Mouse (Mus musculus) intestine, postnatal 0 days (tissue): ENCODE measurements around the gene Susd2. TPM values are rescaled to one million over a fixed set of nuclear protein-coding genes. Genes with fewer than 3 reads are reported as not detected.
A peak's percentile ranks its signal among the peaks of the same experiment; 100 is the strongest.

Experiments
- ATAC-seq: fragments of 200-750 bp; cut with Nextera tagmentation; 2 replicates; pipeline ENCODE4 v1.8.0; 2017; ENCODE audit warnings: mild to moderate bottlenecking, moderate TSS enrichment, moderate library complexity
- H3K27ac ChIP-seq: fragments of 300-500 bp; sonication (generic); 2 replicates; pipeline ENCODE4 v1.5.1; 2014; ENCODE audit warnings: mild to moderate bottlenecking, low read depth, low read length, moderate library complexity
- H3K27me3 ChIP-seq: fragments of 300-500 bp; sonication (generic); replicated peaks from 2 replicates; pipeline ENCODE4 v1.6.1; 2014; ENCODE audit warnings: low read length, mixed read lengths; ENCODE audit not compliant: control insufficient read depth, insufficient read depth
- H3K36me3 ChIP-seq: fragments of 300-500 bp; sonication (generic); 2 replicates; pipeline ENCODE4 v1.6.1; 2014; ENCODE audit warnings: mild to moderate bottlenecking, moderate library complexity; ENCODE audit not compliant: control insufficient read depth, insufficient read depth
- H3K4me1 ChIP-seq: fragments of 300-500 bp; sonication (generic); replicated peaks from 2 replicates; pipeline ENCODE4 v1.6.1; 2014; ENCODE audit warnings: antibody characterized with exemption, low read length, mixed read lengths; ENCODE audit not compliant: control insufficient read depth, insufficient read depth
- H3K4me2 ChIP-seq: fragments of 300-500 bp; sonication (generic); replicated peaks from 2 replicates; pipeline ENCODE4 v1.6.1; 2014; ENCODE audit warnings: low read depth, mild to moderate bottlenecking, moderate library complexity
- H3K4me3 ChIP-seq: fragments of 300-500 bp; sonication (generic); 2 replicates; pipeline ENCODE4 v1.5.1; 2014; ENCODE audit warnings: low read depth, low read length
- H3K9ac ChIP-seq: fragments of 300-500 bp; sonication (generic); 2 replicates; pipeline ENCODE4 v1.6.1; 2014; ENCODE audit warnings: mild to moderate bottlenecking, low read depth, low read length
- H3K9me3 ChIP-seq: fragments of 300-500 bp; sonication (generic); 2 replicates; pipeline ENCODE4 v1.6.1; 2016; ENCODE audit warnings: mixed run types; ENCODE audit not compliant: control insufficient read depth
- CTCF ChIP-seq: sonication (generic); IDR thresholded peaks from 2 replicates; pipeline ENCODE4 v1.5.1; 2016; ENCODE audit warnings: low read depth, mild to moderate bottlenecking, control low read depth, antibody characterized with exemption, moderate library complexity
- WGBS: fragments of 180-500 bp; shearing (Covaris S2); extraction: QIAGEN DNeasy Blood & Tissue Kit; methylation state at CpG from one replicate; pipeline ENCODE4 v1.1.7; 2014; 5-methylcytosine and 5-hydroxymethylcytosine counted together
- polyA plus RNA-seq: library from polyadenylated mRNA; unstranded; fragments of >200 nt; fragmentation: Nextera tagmentation; extraction: Ambion mirVana; gene quantifications from 2 replicates; pipeline ENCODE4 v1.2.1, GENCODE M21; 2015

Gene Susd2
- polyA plus RNA-seq, 1 experiment from 2014 or later, result 37.2 TPM

- Histone ChIP-seq H3K9ac (no peak overlapping the region), H3K4me3 (peak overlapping the region; percentile 9; the same call in 1 of the 2 replicates), H3K4me2 (0 out of 2 replicates have a peak overlapping the region, but pooled peaks have one; percentile 40), H3K9me3 (no peaks in the 10 kb centered on the region), H3K27ac (no peak overlapping the region), H3K36me3 (peaks cover 12% of the 10 kb centered on the region; the same call in 1 of the 2 replicates), H3K4me1 (no peaks in the 10 kb centered on the region), H3K27me3 (no peaks in the 10 kb centered on the region)
- no peak for TF ChIP-seq CTCF
- ATAC-seq, result no peak
- 79% methylated on average over 2 of the region's 2 CpGs for WGBS
Measured at GRCm38 (mm10) chr10:75642891-75643290, 917 bp downstream of the Susd2 start.

- H3K27me3 ChIP-seq, result no peaks in the 10 kb centered on the region
- H3K27ac ChIP-seq, result no peak overlapping the region
- no peak overlapping the region for H3K9ac ChIP-seq
- TF ChIP-seq CTCF, result no peak
- H3K4me1 ChIP-seq, result no peaks in the 10 kb centered on the region
- no peak for ATAC-seq
- no peaks in the 10 kb centered on the region for H3K9me3 ChIP-seq
- 80% methylated on average over 9 of the region's 9 CpGs for WGBS
- H3K4me3 ChIP-seq, result no peak overlapping the region
- 0 out of 2 replicates have a peak overlapping the region, but pooled peaks have one; percentile 40 for H3K4me2 ChIP-seq
- H3K36me3 ChIP-seq, result peaks cover 10% of the 10 kb centered on the region; the same call in 1 of the 2 replicates
Measured at GRCm38 (mm10) chr10:75642436-75642835, 1.4 kb downstream of the Susd2 start.

- Histone ChIP-seq H3K4me3 (no peak overlapping the region), H3K9ac (no peak overlapping the region), H3K9me3 (no peaks in the 10 kb centered on the region), H3K27ac (no peak overlapping the region), H3K27me3 (no peaks in the 10 kb centered on the region), H3K4me2 (no peak overlapping the region), H3K36me3 (peaks cover 10% of the 10 kb centered on the region; the same call in 1 of the 2 replicates), H3K4me1 (no peaks in the 10 kb centered on the region)
- TF ChIP-seq CTCF, result no peak
- no peak for ATAC-seq
- WGBS, result 77% methylated on average over 7 of the region's 7 CpGs
Measured at GRCm38 (mm10) chr10:75641721-75642222, 2.0 kb downstream of the Susd2 start.

- H3K36me3 ChIP-seq, result no peaks in the 10 kb centered on the region; the same call in 1 of the 2 replicates
- no peaks in the 10 kb centered on the region for H3K4me1 ChIP-seq
- no peak for TF ChIP-seq CTCF
- H3K27me3 ChIP-seq, result no peaks in the 10 kb centered on the region
- H3K4me3 ChIP-seq, result no peak overlapping the region
- H3K9me3 ChIP-seq, result no peaks in the 10 kb centered on the region
- no peak overlapping the region for H3K27ac ChIP-seq
- no peak overlapping the region for H3K9ac ChIP-seq
- no peak for ATAC-seq
- no peak overlapping the region for H3K4me2 ChIP-seq
- WGBS, result 86% methylated on average over 11 of the region's 11 CpGs
Measured at GRCm38 (mm10) chr10:75637711-75638110, 6.1 kb downstream of the Susd2 start.

- Histone ChIP-seq H3K4me1 (no peaks in the 10 kb centered on the region), H3K9ac (no peak overlapping the region), H3K27ac (no peak overlapping the region), H3K4me3 (no peak overlapping the region), H3K4me2 (no peak overlapping the region), H3K36me3 (no peaks in the 10 kb centered on the region; the same call in 1 of the 2 replicates), H3K9me3 (no peaks in the 10 kb centered on the region), H3K27me3 (no peaks in the 10 kb centered on the region)
- 91% methylated on average over 12 of the region's 12 CpGs for WGBS
- no peak for TF ChIP-seq CTCF
- no peak for ATAC-seq
Measured at GRCm38 (mm10) chr10:75636084-75636786, 7.6 kb downstream of the Susd2 start.

- Histone ChIP-seq H3K4me3 (no peak overlapping the region), H3K4me1 (no peaks in the 10 kb centered on the region), H3K27me3 (no peaks in the 10 kb centered on the region), H3K9me3 (no peaks in the 10 kb centered on the region), H3K36me3 (no peaks in the 10 kb centered on the region; the same call in 1 of the 2 replicates), H3K4me2 (no peak overlapping the region), H3K9ac (no peak overlapping the region), H3K27ac (no peak overlapping the region)
- peak; percentile 95 for TF ChIP-seq CTCF
- no peak for ATAC-seq
- 8% methylated on average over 9 of the region's 9 CpGs for WGBS
Measured at GRCm38 (mm10) chr10:75635693-75636055, 8.1 kb downstream of the Susd2 start.
